Mouse (Mus musculus) Patski (cell line): ENCODE results near the gene Wwtr1. TPM values are rescaled to one million over a fixed set of nuclear protein-coding genes. Genes with fewer than 3 reads are reported as not detected.

Source experiments
- ATAC-seq: fragments of 100-300 bp; one replicate; pipeline ENCODE4 v1.8.0; 2021
- CTCF ChIA-PET: fragments of 350-600 bp; sonication (Branson Sonifier 250); formaldehyde crosslinking; loops from one replicate; lab custom pipeline; 2022; ENCODE audit warnings: inconsistent platforms; lab: Charles Lee
- POLR2A ChIA-PET: fragments of 350-600 bp; sonication (Branson Sonifier 250); formaldehyde crosslinking; loops from one replicate; lab custom pipeline; 2022; ENCODE audit warnings: antibody characterized with exemption, inconsistent platforms; lab: Charles Lee
- DNase-seq: peaks from one replicate; pipeline ENCODE4 v3.0.0-alpha.2; 2011; ENCODE audit warnings: low read depth, low spot score
- H3K27me3 ChIP-seq: fragments of 371-371 bp; one replicate; pipeline ENCODE4 v1.5.1; 2021
- CTCF ChIP-seq: fragments of 100-300 bp; IDR thresholded peaks from one replicate; pipeline ENCODE4 v1.5.1; 2021
- in situ Hi-C: fragments of 300-500 bp; cut with MboI; formaldehyde crosslinking; loops from 3 replicates; pipeline ENCODE4 v1.11.1; 2018; ENCODE audit warnings: low pct_unique_long_range_greater_than_20kb, mixed read lengths
- polyA plus RNA-seq: library from polyadenylated mRNA; unstranded; gene quantifications from one replicate; pipeline ENCODE4 v1.2.3, GENCODE M21; 2021

Gene Wwtr1
- polyA plus RNA-seq, 1 experiment from 2014 or later, result 159 TPM

GRCm38 (mm10) chr3:57550468-57551185, 25.1 kb downstream of the Wwtr1 start:
- peak; percentile 59 for ATAC-seq
- POLR2A ChIA-PET, result interaction anchor here (0.9 to 1.8 kb wide), 4 partner anchors 8 to 77 kb away, joined by 3 to 4 read pairs (median 3); no protein-coding TSS in a partner anchor
- CTCF ChIA-PET, result interaction anchor here (1.2 to 3.8 kb wide), 5 partner anchors 10 to 81 kb away, joined by 4 to 19 read pairs (median 5); no protein-coding TSS in a partner anchor
- TF ChIP-seq CTCF, result no peak
- no peak for DNase-seq
- in situ Hi-C loops, result loop anchor here (5.0 kb wide), 1 partner anchor 38 kb away; no protein-coding TSS in a partner anchor
- H3K27me3 ChIP-seq, result no peaks in the 10 kb centered on the region

- in situ Hi-C loops, result no loop called here
- CTCF ChIA-PET, result interaction anchor here (1.2 to 2.8 kb wide), 2 partner anchors 10 to 11 kb away, joined by 4 to 9 read pairs; no protein-coding TSS in a partner anchor
- ATAC-seq (no peak), DNase-seq (no peak)
- no peak for TF ChIP-seq CTCF
- POLR2A ChIA-PET, result interaction anchor here (1.7 kb wide), 1 partner anchor 31 kb away, joined by 6 read pairs; the partner anchor contains the start of gene Wwtr1
- no peaks in the 10 kb centered on the region for H3K27me3 ChIP-seq
These were observed 31.6 kb downstream of the Wwtr1 start for GRCm38 (mm10) chr3:57544154-57544553.

GRCm38 (mm10) chr3:57542848-57543380, 32.8 kb downstream of the Wwtr1 start:
- POLR2A ChIA-PET, result interaction anchor here (1.1 to 1.7 kb wide), 3 partner anchors 9 to 33 kb away, joined by 3 to 6 read pairs (median 3); partner anchors contain the start of gene Wwtr1
- ATAC-seq, result no peak
- TF ChIP-seq CTCF, result no peak
- CTCF ChIA-PET, result interaction anchor here (0.9 to 1.8 kb wide), 5 partner anchors 9 to 88 kb away, joined by 3 to 5 read pairs (median 3); no protein-coding TSS in a partner anchor
- DNase-seq, result no peak
- in situ Hi-C loops, result no loop called here
- no peaks in the 10 kb centered on the region for H3K27me3 ChIP-seq

- TF ChIP-seq CTCF, result no peak
- ChIA-PET POLR2A (interaction anchor here (0.6 to 2.2 kb wide), 3 partner anchors 8 to 45 kb away, joined by 3 to 7 read pairs (median 4); no protein-coding TSS in a partner anchor), CTCF (interaction anchor here (0.7 to 3.8 kb wide), 5 partner anchors 9 to 90 kb away, joined by 3 to 19 read pairs (median 3); no protein-coding TSS in a partner anchor)
- in situ Hi-C loops, result no loop called here
- DNase-seq, result no peak
- H3K27me3 ChIP-seq, result no peaks in the 10 kb centered on the region
- ATAC-seq, result no peak
These were observed 34.5 kb downstream of the Wwtr1 start for GRCm38 (mm10) chr3:57541205-57541604.

GRCm38 (mm10) chr3:57540474-57540873, 35.2 kb downstream of the Wwtr1 start:
- no peak for TF ChIP-seq CTCF
- POLR2A ChIA-PET, result interaction anchor here (0.7 to 2.2 kb wide), 3 partner anchors 9 to 12 kb away, joined by 3 to 7 read pairs (median 4); no protein-coding TSS in a partner anchor
- in situ Hi-C loops, result no loop called here
- DNase-seq, result no peak
- CTCF ChIA-PET, result interaction anchor here (0.9 to 3.8 kb wide), 7 partner anchors 8 to 70 kb away, joined by 3 to 19 read pairs (median 3); no protein-coding TSS in a partner anchor
- ATAC-seq, result no peak
- no peaks in the 10 kb centered on the region for H3K27me3 ChIP-seq

- no peak for DNase-seq
- TF ChIP-seq CTCF, result no peak
- in situ Hi-C loops, result no loop called here
These were observed 40.1 kb downstream of the Wwtr1 start for GRCm38 (mm10) chr3:57535483-57536185.

GRCm38 (mm10) chr3:57534450-57534849, 41.3 kb downstream of the Wwtr1 start:
- POLR2A ChIA-PET, result interaction anchor here (0.6 kb wide), 2 partner anchors 72 to 211 kb away, joined by 3 read pairs; no protein-coding TSS in a partner anchor
- no peak for DNase-seq
- no peaks in the 10 kb centered on the region for H3K27me3 ChIP-seq
- TF ChIP-seq CTCF, result no peak
- no peak for ATAC-seq
- CTCF ChIA-PET, result interaction anchor here (1.0 to 5.4 kb wide), 4 partner anchors 9 to 65 kb away, joined by 3 to 30 read pairs (median 7); no protein-coding TSS in a partner anchor
- in situ Hi-C loops, result no loop called here

More at GRCm38 (mm10) chr3:57535483-57536185, 40.1 kb downstream of the Wwtr1 start:
- ChIA-PET CTCF (interaction anchor here (1.3 to 5.4 kb wide), 4 partner anchors 11 to 66 kb away, joined by 4 to 30 read pairs (median 9); no protein-coding TSS in a partner anchor), POLR2A (interaction anchor here (0.8 to 1.3 kb wide), 2 partner anchors 13 to 39 kb away, joined by 3 to 4 read pairs; no protein-coding TSS in a partner anchor)
- H3K27me3 ChIP-seq, result no peaks in the 10 kb centered on the region
- ATAC-seq, result no peak

- DNase-seq (no peak), ATAC-seq (no peak)
- CTCF ChIA-PET, result interaction anchor here (1.0 to 5.4 kb wide), 5 partner anchors 9 to 65 kb away, joined by 3 to 30 read pairs (median 5); no protein-coding TSS in a partner anchor
- TF ChIP-seq CTCF, result no peak
- POLR2A ChIA-PET, result interaction anchor here (0.6 to 1.0 kb wide), 2 partner anchors 9 to 212 kb away, joined by 3 read pairs; no protein-coding TSS in a partner anchor
- H3K27me3 ChIP-seq, result no peaks in the 10 kb centered on the region
- in situ Hi-C loops, result no loop called here
These were observed 41.8 kb downstream of the Wwtr1 start for GRCm38 (mm10) chr3:57533876-57534275.

GRCm38 (mm10) chr3:57532991-57533725, 42.6 kb downstream of the Wwtr1 start:
- no peak for DNase-seq
- CTCF ChIA-PET, result interaction anchor here (1.1 to 5.4 kb wide), 4 partner anchors 10 to 34 kb away, joined by 4 to 30 read pairs (median 7); no protein-coding TSS in a partner anchor
- no peak for TF ChIP-seq CTCF
- no peak for ATAC-seq
- H3K27me3 ChIP-seq, result no peaks in the 10 kb centered on the region
- POLR2A ChIA-PET, result interaction anchor here (0.6 to 1.0 kb wide), 2 partner anchors 9 to 39 kb away, joined by 3 read pairs; no protein-coding TSS in a partner anchor
- in situ Hi-C loops, result no loop called here
